Mouse (Mus musculus) intestine, postnatal 0 days (tissue): ENCODE measurements at regions not wholly inside any gene's neighbourhood (a gene's known extent, or its start where the extent isn't known, plus 50 kb on each side); places are given as distances from the start of the nearest gene placed in this dataset.

Experiments
- ATAC-seq: fragments of 200-750 bp; cut with Nextera tagmentation; 2 replicates; pipeline ENCODE4 v1.8.0; 2017; ENCODE audit warnings: mild to moderate bottlenecking, moderate TSS enrichment, moderate library complexity
- H3K27ac ChIP-seq: fragments of 300-500 bp; sonication (generic); 2 replicates; pipeline ENCODE4 v1.5.1; 2014; ENCODE audit warnings: mild to moderate bottlenecking, low read depth, low read length, moderate library complexity
- H3K27me3 ChIP-seq: fragments of 300-500 bp; sonication (generic); replicated peaks from 2 replicates; pipeline ENCODE4 v1.6.1; 2014; ENCODE audit warnings: low read length, mixed read lengths; ENCODE audit not compliant: control insufficient read depth, insufficient read depth
- H3K36me3 ChIP-seq: fragments of 300-500 bp; sonication (generic); 2 replicates; pipeline ENCODE4 v1.6.1; 2014; ENCODE audit warnings: mild to moderate bottlenecking, moderate library complexity; ENCODE audit not compliant: control insufficient read depth, insufficient read depth
- H3K4me1 ChIP-seq: fragments of 300-500 bp; sonication (generic); replicated peaks from 2 replicates; pipeline ENCODE4 v1.6.1; 2014; ENCODE audit warnings: antibody characterized with exemption, low read length, mixed read lengths; ENCODE audit not compliant: control insufficient read depth, insufficient read depth
- H3K4me2 ChIP-seq: fragments of 300-500 bp; sonication (generic); replicated peaks from 2 replicates; pipeline ENCODE4 v1.6.1; 2014; ENCODE audit warnings: low read depth, mild to moderate bottlenecking, moderate library complexity
- H3K4me3 ChIP-seq: fragments of 300-500 bp; sonication (generic); 2 replicates; pipeline ENCODE4 v1.5.1; 2014; ENCODE audit warnings: low read depth, low read length
- H3K9ac ChIP-seq: fragments of 300-500 bp; sonication (generic); 2 replicates; pipeline ENCODE4 v1.6.1; 2014; ENCODE audit warnings: mild to moderate bottlenecking, low read depth, low read length
- H3K9me3 ChIP-seq: fragments of 300-500 bp; sonication (generic); 2 replicates; pipeline ENCODE4 v1.6.1; 2016; ENCODE audit warnings: mixed run types; ENCODE audit not compliant: control insufficient read depth
- CTCF ChIP-seq: sonication (generic); IDR thresholded peaks from 2 replicates; pipeline ENCODE4 v1.5.1; 2016; ENCODE audit warnings: low read depth, mild to moderate bottlenecking, control low read depth, antibody characterized with exemption, moderate library complexity
- WGBS: fragments of 180-500 bp; shearing (Covaris S2); extraction: QIAGEN DNeasy Blood & Tissue Kit; methylation state at CpG from one replicate; pipeline ENCODE4 v1.1.7; 2014; 5-methylcytosine and 5-hydroxymethylcytosine counted together

- 84% methylated on average over 5 of the region's 5 CpGs for WGBS
- no peak for ATAC-seq
Observed at GRCm38 (mm10) chr3:128127836-128128235, 231.7 kb upstream of the Fam241a start.

GRCm38 (mm10) chr3:128126664-128127063 is 230.5 kb upstream of the Fam241a start:
- ATAC-seq = no peak
- WGBS = 62% methylated on average over 3 of the region's 3 CpGs
- Histone ChIP-seq H3K36me3 (no peaks in the 10 kb centered on the region), H3K9me3 (no peaks in the 10 kb centered on the region), H3K9ac (no peak overlapping the region), H3K27ac (no peak overlapping the region), H3K27me3 (no peaks in the 10 kb centered on the region), H3K4me1 (no peaks in the 10 kb centered on the region), H3K4me3 (no peak overlapping the region), H3K4me2 (no peak overlapping the region)
- TF ChIP-seq CTCF = no peak

More at GRCm38 (mm10) chr3:128127836-128128235, 231.7 kb upstream of the Fam241a start:
- H3K4me1 ChIP-seq = no peaks in the 10 kb centered on the region
- no peaks in the 10 kb centered on the region for H3K27me3 ChIP-seq
- H3K4me2 ChIP-seq = no peak overlapping the region
- no peak overlapping the region for H3K9ac ChIP-seq
- no peaks in the 10 kb centered on the region for H3K36me3 ChIP-seq
- H3K4me3 ChIP-seq = no peak overlapping the region
- TF ChIP-seq CTCF = no peak
- H3K9me3 ChIP-seq = no peaks in the 10 kb centered on the region
- no peak overlapping the region for H3K27ac ChIP-seq

GRCm38 (mm10) chr3:128122111-128122510 is 226.0 kb upstream of the Fam241a start:
- Histone ChIP-seq H3K4me3 (no peak overlapping the region), H3K27me3 (no peaks in the 10 kb centered on the region), H3K4me2 (no peak overlapping the region), H3K27ac (no peak overlapping the region), H3K4me1 (no peaks in the 10 kb centered on the region), H3K9me3 (no peaks in the 10 kb centered on the region), H3K9ac (no peak overlapping the region), H3K36me3 (no peaks in the 10 kb centered on the region)
- WGBS = 41% methylated on average over 6 of the region's 6 CpGs
- TF ChIP-seq CTCF = no peak
- no peak for ATAC-seq

GRCm38 (mm10) chr3:128120647-128121440 is 224.7 kb upstream of the Fam241a start:
- no peak for TF ChIP-seq CTCF
- H3K27me3 ChIP-seq = no peaks in the 10 kb centered on the region
- WGBS = 80% methylated on average over 6 of the region's 6 CpGs

GRCm38 (mm10) chr3:128113209-128113608 is 217.1 kb upstream of the Fam241a start:
- no peak overlapping the region for H3K4me2 ChIP-seq
- WGBS = 79% methylated on average over 3 of the region's 3 CpGs
- no peak for TF ChIP-seq CTCF

More at GRCm38 (mm10) chr3:128120647-128121440, 224.7 kb upstream of the Fam241a start:
- no peak for ATAC-seq
- Histone ChIP-seq H3K36me3 (no peaks in the 10 kb centered on the region), H3K4me1 (no peaks in the 10 kb centered on the region), H3K4me3 (no peak overlapping the region), H3K9ac (no peak overlapping the region), H3K27ac (no peak overlapping the region), H3K9me3 (no peaks in the 10 kb centered on the region), H3K4me2 (no peak overlapping the region)

GRCm38 (mm10) chr3:128110406-128110805 is 214.3 kb upstream of the Fam241a start:
- no peaks in the 10 kb centered on the region for H3K9me3 ChIP-seq
- H3K4me2 ChIP-seq = no peak overlapping the region
- no peaks in the 10 kb centered on the region for H3K4me1 ChIP-seq
- no peaks in the 10 kb centered on the region for H3K36me3 ChIP-seq
- no peak for TF ChIP-seq CTCF
- H3K27me3 ChIP-seq = no peaks in the 10 kb centered on the region
- no peak for ATAC-seq
- no peak overlapping the region for H3K27ac ChIP-seq
- H3K4me3 ChIP-seq = no peak overlapping the region
- WGBS = 57% methylated on average over 2 of the region's 2 CpGs
- H3K9ac ChIP-seq = no peak overlapping the region

More at GRCm38 (mm10) chr3:128113209-128113608, 217.1 kb upstream of the Fam241a start:
- H3K36me3 ChIP-seq = no peaks in the 10 kb centered on the region
- no peak overlapping the region for H3K27ac ChIP-seq
- no peaks in the 10 kb centered on the region for H3K27me3 ChIP-seq
- no peaks in the 10 kb centered on the region for H3K9me3 ChIP-seq
- no peaks in the 10 kb centered on the region for H3K4me1 ChIP-seq
- H3K9ac ChIP-seq = no peak overlapping the region
- H3K4me3 ChIP-seq = no peak overlapping the region
- ATAC-seq = no peak
